Mouse (Mus musculus) neural tube, embryonic 11.5 days (tissue): ENCODE measurements around the gene Spo11. TPM values are rescaled to one million over a fixed set of nuclear protein-coding genes. Genes with fewer than 3 reads are reported as not detected.

Experiments
- ATAC-seq: fragments of 200-750 bp; cut with Nextera tagmentation; 2 replicates; pipeline ENCODE4 v1.8.0; 2017; ENCODE audit warnings: moderate number of reproducible peaks, mild to moderate bottlenecking, moderate TSS enrichment, moderate library complexity; ENCODE audit not compliant: insufficient read depth, low FRiP score, low TSS enrichment
- DNase-seq: peaks from one replicate; pipeline ENCODE4 v3.0.0-alpha.2; 2015; ENCODE audit warnings: low spot score
- H3K27ac ChIP-seq: fragments of 300-500 bp; sonication (generic); 2 replicates; pipeline ENCODE4 v1.5.1; 2014; ENCODE audit warnings: low read depth, mild to moderate bottlenecking, low read length
- H3K27me3 ChIP-seq: fragments of 300-500 bp; sonication (generic); 2 replicates; pipeline ENCODE4 v1.6.1; 2014; ENCODE audit warnings: mild to moderate bottlenecking, low read length, mixed read lengths; ENCODE audit not compliant: control insufficient read depth, insufficient read depth
- H3K36me3 ChIP-seq: fragments of 300-500 bp; sonication (generic); 2 replicates; pipeline ENCODE4 v1.6.1; 2014; ENCODE audit warnings: mild to moderate bottlenecking, low read length, moderate library complexity, mixed read lengths; ENCODE audit not compliant: control insufficient read depth, insufficient read depth
- H3K4me1 ChIP-seq: fragments of 300-500 bp; sonication (generic); 2 replicates; pipeline ENCODE4 v1.6.1; 2014; ENCODE audit warnings: low read length, mixed read lengths; ENCODE audit not compliant: control insufficient read depth, insufficient read depth
- H3K4me2 ChIP-seq: fragments of 300-500 bp; sonication (generic); 2 replicates; pipeline ENCODE4 v1.6.1; 2014; ENCODE audit warnings: low read depth, mild to moderate bottlenecking, moderate library complexity
- H3K4me3 ChIP-seq: fragments of 300-500 bp; sonication (generic); 2 replicates; pipeline ENCODE4 v1.5.1; 2014; ENCODE audit warnings: low read depth, low read length
- H3K9ac ChIP-seq: fragments of 300-500 bp; sonication (generic); 2 replicates; pipeline ENCODE4 v1.6.1; 2014; ENCODE audit warnings: mild to moderate bottlenecking, low read length
- H3K9me3 ChIP-seq: fragments of 300-500 bp; sonication (generic); 2 replicates; pipeline ENCODE4 v1.6.1; 2016; ENCODE audit warnings: low read length; ENCODE audit not compliant: control insufficient read depth
- WGBS: fragments of 180-500 bp; shearing (Covaris S2); extraction: QIAGEN DNeasy Blood & Tissue Kit; methylation state at CpG from one replicate; pipeline ENCODE4 v1.1.7; 2014; 5-methylcytosine and 5-hydroxymethylcytosine counted together
- polyA plus RNA-seq: library from polyadenylated mRNA; unstranded; fragments of >200 nt; fragmentation: Nextera tagmentation; extraction: Ambion mirVana; gene quantifications from 2 replicates; pipeline ENCODE4 v1.2.1, GENCODE M21; 2014

Gene Spo11
- polyA plus RNA-seq, 1 experiment from 2014 or later = 0.42 TPM

GRCm38 (mm10) chr2:173023371-173023851 is 45.9 kb downstream of the Spo11 start:
- Histone ChIP-seq H3K27me3 (peaks cover 8% of the 10 kb centered on the region), H3K9ac (0 out of 2 replicates have a peak overlapping the region, but pooled peaks have one; percentile 20), H3K4me3 (peak overlapping the region; percentile 85), H3K4me2 (peak overlapping the region; percentile 86), H3K4me1 (peaks cover 39% of the 10 kb centered on the region), H3K36me3 (peaks cover 2% of the 10 kb centered on the region), H3K9me3 (no peaks in the 10 kb centered on the region), H3K27ac (no peak overlapping the region)
- DNase-seq (no peak), ATAC-seq (no peak)
- 83% methylated on average over 7 of the region's 7 CpGs for WGBS

- peaks cover 8% of the 10 kb centered on the region for H3K27me3 ChIP-seq
- no peak overlapping the region for H3K9ac ChIP-seq
- H3K4me2 ChIP-seq = peak overlapping the region; percentile 86; the same call in 1 of the 2 replicates
- no peak for ATAC-seq
- H3K9me3 ChIP-seq = no peaks in the 10 kb centered on the region
- peaks cover 39% of the 10 kb centered on the region for H3K4me1 ChIP-seq
- H3K27ac ChIP-seq = no peak overlapping the region
- WGBS = 87% methylated on average over 4 of the region's 4 CpGs
- no peak overlapping the region for H3K4me3 ChIP-seq
- DNase-seq = no peak
- H3K36me3 ChIP-seq = peaks cover 2% of the 10 kb centered on the region
These were observed 46.5 kb downstream of the Spo11 start for GRCm38 (mm10) chr2:173023966-173024365.

DNA sequence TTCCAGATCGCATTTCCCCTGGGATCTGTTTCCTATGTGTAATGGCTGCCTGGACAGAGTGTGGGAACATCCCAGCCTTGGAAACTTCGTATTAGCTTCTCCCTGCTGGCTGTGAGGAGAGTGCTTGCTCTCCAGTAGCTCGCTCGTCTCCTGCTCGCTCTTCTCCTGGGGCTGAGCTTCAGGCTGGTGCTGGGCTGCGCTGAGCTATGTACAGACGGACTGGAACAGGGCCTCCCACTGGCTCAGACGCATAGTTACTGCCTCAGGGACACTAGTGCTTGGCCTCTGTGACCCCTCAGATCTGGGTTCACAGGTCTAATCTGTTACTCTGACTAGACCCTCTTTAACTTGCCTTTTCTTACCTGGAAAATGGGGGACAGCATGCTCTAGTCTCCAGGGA is 46.9 kb downstream of the Spo11 start:
- Histone ChIP-seq H3K4me3 (no peak overlapping the region), H3K27me3 (peaks cover 8% of the 10 kb centered on the region), H3K36me3 (peaks cover 4% of the 10 kb centered on the region), H3K9me3 (no peaks in the 10 kb centered on the region), H3K9ac (no peak overlapping the region), H3K4me2 (no peak overlapping the region), H3K27ac (no peak overlapping the region), H3K4me1 (peaks cover 37% of the 10 kb centered on the region)
- 78% methylated on average over 8 of the region's 8 CpGs for WGBS
- ATAC-seq = no peak
- no peak for DNase-seq

DNA sequence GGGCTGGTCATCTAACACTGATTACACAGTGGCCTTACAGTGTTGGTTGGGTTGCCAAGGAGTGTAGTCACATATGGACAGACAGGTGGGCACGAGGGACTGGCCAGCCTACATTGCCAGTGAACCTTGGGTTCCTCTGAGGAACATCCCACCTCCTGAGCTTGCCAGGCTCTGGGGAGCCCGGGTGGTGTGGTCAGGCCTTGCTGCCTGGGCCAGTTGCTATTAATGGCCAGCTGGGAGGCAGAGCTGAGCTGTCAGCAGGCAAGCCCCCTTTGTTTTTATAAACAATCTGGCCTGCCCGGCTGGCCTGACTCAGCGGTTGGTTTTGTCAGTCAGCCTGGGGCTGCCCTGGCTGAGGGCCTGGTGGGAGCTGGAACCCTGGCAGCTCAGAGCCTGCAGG is 47.4 kb downstream of the Spo11 start:
- Histone ChIP-seq H3K4me2 (peak overlapping the region; percentile 10), H3K9me3 (no peaks in the 10 kb centered on the region), H3K36me3 (peaks cover 5% of the 10 kb centered on the region), H3K27me3 (peaks cover 8% of the 10 kb centered on the region), H3K4me1 (peaks cover 32% of the 10 kb centered on the region), H3K27ac (no peak overlapping the region), H3K9ac (peak overlapping the region; percentile 35), H3K4me3 (no peak overlapping the region)
- DNase-seq = no peak
- 34% methylated on average over 4 of the region's 4 CpGs for WGBS
- ATAC-seq = no peak

DNA sequence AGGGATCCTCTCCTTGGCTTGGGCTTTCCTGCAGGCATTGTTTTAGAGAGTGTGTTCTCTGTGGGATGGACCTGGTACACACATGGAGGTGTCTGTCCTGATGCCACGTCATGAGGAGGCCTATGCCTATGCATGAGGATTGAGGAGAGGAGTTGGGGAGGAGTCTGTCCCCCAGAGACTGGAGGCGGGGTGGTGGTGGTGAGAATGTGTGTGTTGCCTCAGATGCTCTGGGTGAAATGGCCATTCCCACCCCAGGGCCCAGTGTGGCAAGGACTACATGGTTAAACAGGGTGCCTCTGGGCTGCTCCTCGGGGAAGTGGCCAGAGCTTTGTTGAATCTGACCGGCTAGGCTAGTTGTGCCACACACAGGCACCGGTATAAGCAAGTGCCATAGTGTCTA is 48.8 kb downstream of the Spo11 start:
- 0 out of 2 replicates have a peak overlapping the region, but pooled peaks have one; percentile 14 for H3K27ac ChIP-seq
- peaks cover 32% of the 10 kb centered on the region for H3K4me1 ChIP-seq
- no peak overlapping the region for H3K4me2 ChIP-seq
- no peaks in the 10 kb centered on the region for H3K9me3 ChIP-seq
- DNase-seq (no peak), ATAC-seq (no peak)
- no peaks in the 10 kb centered on the region for H3K27me3 ChIP-seq
- H3K9ac ChIP-seq = no peak overlapping the region
- WGBS = 88% methylated on average over 5 of the region's 5 CpGs
- peaks cover 7% of the 10 kb centered on the region for H3K36me3 ChIP-seq
- no peak overlapping the region for H3K4me3 ChIP-seq

DNA sequence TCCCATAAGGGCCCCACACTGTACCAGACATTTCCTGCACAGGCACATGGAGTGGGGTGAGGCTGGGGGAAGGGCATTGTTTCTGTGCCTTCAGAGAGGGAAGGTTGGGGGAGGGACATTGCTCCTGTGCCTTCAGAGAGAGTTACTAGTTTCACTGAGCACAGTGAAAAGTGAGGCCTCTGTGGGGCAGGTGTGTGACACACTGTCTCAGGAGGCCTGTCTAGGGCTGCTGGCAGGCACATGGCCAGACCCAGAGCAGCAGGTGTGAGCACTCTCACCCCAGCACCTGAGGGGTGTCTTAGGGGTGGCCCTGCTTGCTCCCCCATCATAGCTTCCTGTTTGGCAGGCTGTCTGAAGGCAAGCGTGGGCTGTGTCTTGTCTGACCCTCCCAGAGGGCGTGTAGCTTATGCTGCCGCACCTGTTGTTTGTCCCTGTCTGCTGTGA is 49.2 kb downstream of the Spo11 start:
- ATAC-seq = no peak
- Histone ChIP-seq H3K27me3 (no peaks in the 10 kb centered on the region), H3K4me2 (no peak overlapping the region), H3K36me3 (peaks cover 9% of the 10 kb centered on the region), H3K4me3 (no peak overlapping the region), H3K9me3 (no peaks in the 10 kb centered on the region), H3K9ac (no peak overlapping the region), H3K27ac (0 out of 2 replicates have a peak overlapping the region, but pooled peaks have one; percentile 14), H3K4me1 (peaks cover 32% of the 10 kb centered on the region)
- WGBS = 83% methylated on average over 3 of the region's 3 CpGs
- no peak for DNase-seq

DNA sequence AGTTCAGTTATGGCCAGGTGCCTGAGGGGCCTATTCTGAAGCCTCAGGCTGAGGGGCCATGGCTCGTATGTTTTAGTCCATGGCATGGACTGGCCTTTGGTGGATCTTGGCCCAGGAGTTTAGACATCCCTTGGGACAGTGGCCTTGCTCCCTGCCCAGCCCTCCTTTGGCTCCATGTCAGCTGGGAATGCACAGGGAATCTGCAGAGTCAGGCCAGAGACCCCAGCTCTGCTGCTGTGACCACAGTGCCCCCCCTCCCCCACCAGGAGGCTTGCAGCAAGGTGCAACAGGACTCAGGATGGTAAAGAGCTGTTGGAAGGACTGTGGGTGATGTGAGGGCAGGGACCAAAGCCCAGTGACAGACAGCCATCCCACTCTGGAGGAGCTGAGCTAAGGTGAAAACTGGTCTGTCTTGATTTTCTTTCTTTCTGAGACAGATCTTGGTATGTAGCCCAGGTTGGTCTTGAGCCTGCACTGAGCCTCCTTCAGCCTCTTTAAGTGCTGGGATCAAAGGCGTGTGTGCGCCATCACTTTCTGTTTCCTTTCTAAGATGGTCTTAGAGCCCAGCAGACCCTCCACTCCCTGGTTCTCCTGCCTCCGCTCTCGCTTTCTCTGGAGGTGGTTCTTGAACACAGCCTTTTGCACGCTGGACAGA is 49.8 kb downstream of the Spo11 start:
- ATAC-seq (no peak), DNase-seq (no peak)
- H3K4me1 ChIP-seq = peaks cover 32% of the 10 kb centered on the region
- peaks cover 10% of the 10 kb centered on the region for H3K36me3 ChIP-seq
- WGBS = 94% methylated on average over 6 of the region's 6 CpGs
- H3K9me3 ChIP-seq = no peaks in the 10 kb centered on the region
- no peak overlapping the region for H3K4me2 ChIP-seq
- no peak overlapping the region for H3K9ac ChIP-seq
- no peaks in the 10 kb centered on the region for H3K27me3 ChIP-seq
- no peak overlapping the region for H3K27ac ChIP-seq
- no peak overlapping the region for H3K4me3 ChIP-seq

GRCm38 (mm10) chr2:173027824-173028495 is 50.5 kb downstream of the Spo11 start:
- ATAC-seq (no peak), DNase-seq (no peak)
- no peak overlapping the region for H3K27ac ChIP-seq
- H3K4me3 ChIP-seq = no peak overlapping the region
- WGBS = 86% methylated on average over 4 of the region's 4 CpGs
- peaks cover 28% of the 10 kb centered on the region for H3K4me1 ChIP-seq
- no peak overlapping the region for H3K4me2 ChIP-seq
- H3K9ac ChIP-seq = no peak overlapping the region
- H3K9me3 ChIP-seq = no peaks in the 10 kb centered on the region
- H3K36me3 ChIP-seq = peaks cover 10% of the 10 kb centered on the region
- H3K27me3 ChIP-seq = no peaks in the 10 kb centered on the region
